ENCODE assay signal across 11 mouse cellular contexts in the genomic region with DNA sequence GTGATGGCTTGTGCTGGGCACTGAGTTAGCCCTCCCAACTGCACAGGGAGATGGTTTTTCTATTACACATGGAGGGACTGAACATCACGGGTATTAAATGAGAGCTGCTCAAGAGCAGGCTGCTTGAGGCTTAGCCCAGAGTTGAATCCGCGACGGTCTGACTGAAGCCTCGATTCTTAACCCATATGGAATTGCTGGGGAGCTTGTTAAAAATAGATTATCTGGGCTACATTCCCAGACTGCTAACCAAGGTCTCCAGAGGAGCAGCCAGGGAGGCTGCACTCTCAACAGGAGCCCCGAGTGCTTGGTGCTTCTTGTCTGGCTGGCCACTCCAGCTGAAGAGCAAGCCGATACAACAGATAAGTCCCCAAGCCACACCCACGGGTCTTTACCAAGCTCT.
DNase-seq lines count a peak whose midpoint lies in the region; ATAC-seq lines count a peak whose summit lies in the region.
"Had no signal": no experiment of that assay in that cellular context is flagged by ENCODE, and none has a peak within 500 bp of the region (broad histone marks: within the 10 kb centered on the region; RNA-seq: fewer than 3 reads in every experiment).

No protein-coding gene starts in this region.

- ATAC-seq in erythroid progenitor cell, adult 5-6 weeks (replicated peaks; ENCODE audit: low FRiP score, poor library complexity, severe bottlenecking) = no peak
- no peak for ATAC-seq in inflammation-experienced regulatory T-cells, adult 6 months

- intact Hi-C loops in heart, postnatal 25 days (cut with DNase I) = no loop called here

- peak; percentile 16 for DNase-seq in adrenal gland, postnatal 10 days
- no peak for DNase-seq in adrenal gland, postnatal 25 days
- peak; percentile 81 for DNase-seq in heart, adult 11 months
- DNase-seq in heart, postnatal 25 days (ENCODE audit: low spot score) = no peak
- DNase-seq in fibroblast of lung, adult 2 months (ENCODE audit: low read depth) = peak; percentile 10
- DNase-seq in heart, postnatal 4 days = peak; percentile 7
- DNase-seq: kidney, adult 11 months; liver; spleen, adult 18-20 months had no signal

Comparison
In these comparisons a context has a peak if more than half of its experiments do, and no peak if none do; other contexts are left out.
1. DNase-seq: peak in adrenal gland, postnatal 10 days (single experiment), heart, adult 11 months (single experiment), fibroblast of lung, adult 2 months (single experiment) and heart, postnatal 4 days (single experiment); none in adrenal gland, postnatal 25 days (single experiment) and heart, postnatal 25 days (single experiment).